Mouse (Mus musculus) hindbrain, embryonic 15.5 days (tissue): ENCODE results near the gene Plekhm1. TPM values are rescaled to one million over a fixed set of nuclear protein-coding genes. Genes with fewer than 3 reads are reported as not detected.
"Not testable (repeated sequence)": the region's sequence is repeated elsewhere in the genome, so short reads cannot be mapped to it uniquely, and the experiment has no call there.

Experiments
- ATAC-seq: fragments of 200-750 bp; cut with Nextera tagmentation; 2 replicates; pipeline ENCODE4 v1.8.0; 2017; ENCODE audit warnings: low read depth, moderate number of reproducible peaks, moderate TSS enrichment; ENCODE audit not compliant: low FRiP score
- H3K27ac ChIP-seq: fragments of 300-500 bp; sonication (generic); replicated peaks from 2 replicates; pipeline ENCODE4 v1.5.1; 2015; ENCODE audit warnings: mild to moderate bottlenecking, inconsistent platforms
- H3K27me3 ChIP-seq: fragments of 300-500 bp; sonication (generic); 2 replicates; pipeline ENCODE4 v1.6.1; 2015; ENCODE audit warnings: control low read depth, inconsistent platforms
- H3K36me3 ChIP-seq: fragments of 300-500 bp; sonication (generic); 2 replicates; pipeline ENCODE4 v1.6.1; 2015; ENCODE audit warnings: control low read depth, inconsistent platforms
- H3K4me1 ChIP-seq: fragments of 300-500 bp; sonication (generic); replicated peaks from 2 replicates; pipeline ENCODE4 v1.6.1; 2015; ENCODE audit warnings: control low read depth, inconsistent platforms
- H3K4me2 ChIP-seq: fragments of 300-500 bp; sonication (generic); 2 replicates; pipeline ENCODE4 v1.6.1; 2015; ENCODE audit warnings: moderate library complexity, mild to moderate bottlenecking, inconsistent platforms
- H3K4me3 ChIP-seq: fragments of 300-500 bp; sonication (generic); 2 replicates; pipeline ENCODE4 v1.5.1; 2015; ENCODE audit warnings: mild to moderate bottlenecking, inconsistent platforms
- H3K9ac ChIP-seq: fragments of 300-500 bp; sonication (generic); 2 replicates; pipeline ENCODE4 v1.6.1; 2015; ENCODE audit warnings: inconsistent platforms
- H3K9me3 ChIP-seq: fragments of 300-500 bp; sonication (generic); 2 replicates; pipeline ENCODE4 v1.6.1; 2016; ENCODE audit warnings: control low read depth, inconsistent platforms
- whole genome bisulfite sequencing: fragments of 180-500 bp; shearing (Covaris S2); methylation state at CpG from one replicate; pipeline ENCODE4 v1.1.7; 2015; 5-methylcytosine and 5-hydroxymethylcytosine counted together
- polyA plus RNA-seq: library from polyadenylated mRNA; unstranded; fragments of >200 nt; fragmentation: Nextera tagmentation; extraction: Ambion mirVana; gene quantifications from 2 replicates; pipeline ENCODE4 v1.2.1, GENCODE M21; 2015

The Plekhm1 gene
- polyA plus RNA-seq, 1 experiment from 2014 or later: 10.0 TPM

DNA sequence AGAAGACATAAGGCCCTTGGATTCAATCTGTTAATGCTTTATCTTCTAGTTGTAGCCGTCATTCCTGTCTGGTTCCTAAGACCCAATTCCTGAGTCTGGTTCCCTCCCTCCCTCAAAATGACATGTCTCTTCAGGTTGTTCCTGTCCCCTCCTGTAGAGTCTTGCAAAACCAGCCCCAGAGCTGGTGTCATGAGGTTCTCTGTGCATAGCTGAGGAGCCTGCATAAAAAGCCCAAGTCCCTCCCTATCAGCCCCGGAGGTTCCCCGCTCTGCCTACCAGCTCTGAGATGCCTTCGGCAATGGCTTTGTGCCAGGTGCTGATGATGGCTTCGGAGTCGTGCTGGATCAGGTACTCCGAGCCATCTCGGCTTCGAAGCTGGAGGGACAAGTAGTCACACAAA is 77.6 kb downstream of the Plekhm1 start:
- Histone ChIP-seq H3K9ac (no peak overlapping the region), H3K27ac (no peak overlapping the region), H3K4me1 (peaks cover 17% of the 10 kb centered on the region; the same call in 1 of the 2 replicates), H3K4me2 (no peak overlapping the region), H3K36me3 (no peaks in the 10 kb centered on the region), H3K4me3 (no peak overlapping the region), H3K9me3 (no peaks in the 10 kb centered on the region), H3K27me3 (peaks cover 11% of the 10 kb centered on the region; the same call in 1 of the 2 replicates)
- 79% methylated on average over 9 of the region's 9 CpGs for WGBS
- ATAC-seq: no peak

DNA sequence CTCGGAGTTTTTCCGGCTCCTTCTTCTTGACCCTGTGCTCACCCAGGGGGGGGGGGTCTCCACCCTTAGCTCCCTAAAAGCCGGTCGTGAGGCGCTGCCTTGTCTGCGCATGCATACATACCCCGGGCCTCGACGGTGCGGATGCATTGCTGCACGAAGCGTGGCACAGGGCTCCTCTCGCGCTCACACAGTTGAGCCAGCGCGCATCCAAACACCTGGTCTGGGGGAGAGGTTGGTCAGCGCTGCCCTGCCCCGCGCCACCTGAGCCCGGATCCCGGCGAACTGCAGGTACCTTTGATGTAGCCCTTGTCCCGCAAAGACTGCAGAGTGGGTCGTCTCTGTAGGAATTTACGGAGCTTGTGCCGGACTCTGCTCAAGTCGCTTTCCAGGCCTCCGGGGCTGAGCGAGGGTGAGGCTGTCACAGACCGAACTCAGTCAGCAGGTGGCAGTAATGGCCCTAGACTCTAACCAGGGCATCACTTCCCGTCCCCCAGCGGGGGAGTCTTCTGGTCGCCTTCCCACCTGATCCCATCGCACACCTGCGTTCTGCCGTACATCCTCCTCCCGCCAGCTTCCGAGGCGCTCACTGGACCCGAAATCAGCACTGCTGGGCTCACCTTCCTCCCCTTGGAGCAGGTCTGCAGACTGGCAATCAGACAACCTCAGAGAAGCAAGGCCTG is 78.6 kb downstream of the Plekhm1 start:
- Histone ChIP-seq H3K4me3 (peak overlapping the region; percentile 20), H3K36me3 (no peaks in the 10 kb centered on the region), H3K4me1 (peaks cover 17% of the 10 kb centered on the region; the same call in 1 of the 2 replicates), H3K4me2 (peak overlapping the region; percentile 56), H3K27ac (no peak overlapping the region), H3K9me3 (no peaks in the 10 kb centered on the region), H3K9ac (peak overlapping the region; percentile 6; the same call in 1 of the 2 replicates), H3K27me3 (peaks cover 11% of the 10 kb centered on the region; the same call in 1 of the 2 replicates)
- WGBS: 13% methylated on average over 40 of the region's 40 CpGs
- ATAC-seq: no peak

DNA sequence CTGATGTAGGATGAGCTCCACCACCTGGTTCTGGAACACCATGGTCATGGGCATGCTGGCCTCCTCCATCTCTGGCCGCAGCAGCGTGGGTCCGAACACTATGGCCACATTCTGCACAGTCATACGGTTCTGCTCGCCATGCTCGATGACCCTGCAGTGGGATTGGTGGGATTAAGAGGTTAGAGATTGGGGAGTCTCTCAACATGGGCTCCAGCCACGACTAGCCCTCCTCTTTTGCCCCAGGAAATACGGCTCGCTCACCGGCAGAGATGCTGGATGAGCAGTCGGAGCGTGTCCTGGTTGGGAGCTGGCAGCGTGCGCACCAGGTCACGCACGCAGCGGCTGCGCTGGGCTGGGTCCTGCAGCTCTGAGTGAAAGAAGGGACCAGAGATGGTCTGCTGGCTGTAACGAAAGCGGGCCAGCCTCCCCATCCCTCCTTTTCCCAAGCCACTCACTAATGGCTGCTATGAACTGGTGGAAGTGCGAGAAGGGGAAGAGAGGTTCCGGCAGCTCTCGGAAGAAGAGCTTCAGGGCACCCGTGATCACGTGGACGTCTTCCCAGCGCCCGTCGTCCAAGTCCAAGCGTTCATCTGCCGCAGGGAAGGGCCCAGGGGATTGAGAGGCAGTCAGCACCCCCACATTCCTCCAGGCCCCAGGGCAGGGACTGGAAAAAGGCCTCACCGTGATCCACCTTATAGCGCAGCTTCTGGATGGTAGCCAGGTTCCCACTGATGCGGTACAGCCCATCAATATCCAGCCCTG is 79.4 kb downstream of the Plekhm1 start:
- no peaks in the 10 kb centered on the region for H3K9me3 ChIP-seq
- WGBS: 24% methylated on average over 34 of the region's 34 CpGs
- peak; percentile 9; the same call in 1 of the 2 replicates for ATAC-seq
- peak overlapping the region; percentile 20 for H3K4me3 ChIP-seq
- H3K27me3 ChIP-seq: peaks cover 11% of the 10 kb centered on the region; the same call in 1 of the 2 replicates
- no peaks in the 10 kb centered on the region for H3K36me3 ChIP-seq
- H3K4me1 ChIP-seq: peaks cover 17% of the 10 kb centered on the region; the same call in 1 of the 2 replicates
- H3K4me2 ChIP-seq: peak overlapping the region; percentile 56
- peak overlapping the region; percentile 24; the same call in 1 of the 2 replicates for H3K9ac ChIP-seq
- H3K27ac ChIP-seq: peak overlapping the region; percentile 22

DNA sequence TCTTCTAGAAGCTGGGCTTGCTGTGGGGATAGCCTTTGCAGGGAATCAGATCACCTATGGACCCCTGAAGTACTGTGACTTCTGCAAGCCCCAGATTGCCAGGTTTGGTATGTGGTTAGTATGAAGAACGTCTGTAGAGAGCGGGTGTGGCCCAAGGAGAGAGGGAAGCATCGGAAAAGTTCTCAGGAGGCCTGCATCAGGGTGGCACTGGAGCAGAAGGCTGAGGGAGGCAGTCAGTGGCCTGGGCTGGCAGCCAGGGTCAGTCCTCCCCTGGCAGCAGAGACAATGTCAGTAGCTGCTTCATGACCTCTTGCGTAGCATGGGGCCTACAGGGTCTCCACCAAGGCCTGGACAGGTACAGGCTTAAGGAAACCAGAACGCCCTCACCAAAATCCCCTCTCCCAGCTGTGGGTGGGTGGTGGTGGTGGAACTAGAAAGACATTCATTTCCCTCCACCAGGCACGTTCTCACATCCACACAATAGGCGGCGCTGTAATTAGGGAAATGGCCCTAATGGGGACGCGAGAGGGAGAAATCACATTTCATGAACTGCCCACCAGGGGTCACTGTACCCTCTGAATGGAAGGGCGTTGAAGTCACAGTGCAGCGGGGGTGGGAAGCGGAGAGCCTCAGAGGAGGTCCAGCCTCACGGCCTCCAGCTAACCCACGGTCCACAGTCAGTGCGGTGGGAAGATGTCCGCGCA is 80.1 kb downstream of the Plekhm1 start:
- H3K27me3 ChIP-seq: peaks cover 11% of the 10 kb centered on the region; the same call in 1 of the 2 replicates
- no peaks in the 10 kb centered on the region for H3K9me3 ChIP-seq
- H3K4me3 ChIP-seq: peak overlapping the region; percentile 20
- ATAC-seq: peak; percentile 60
- peak overlapping the region; percentile 22; the same call in 1 of the 2 replicates for H3K27ac ChIP-seq
- peaks cover 17% of the 10 kb centered on the region; the same call in 1 of the 2 replicates for H3K4me1 ChIP-seq
- 27% methylated on average over 18 of the region's 18 CpGs for WGBS
- peak overlapping the region; percentile 24; the same call in 1 of the 2 replicates for H3K9ac ChIP-seq
- H3K36me3 ChIP-seq: no peaks in the 10 kb centered on the region
- peak overlapping the region; percentile 56 for H3K4me2 ChIP-seq

DNA sequence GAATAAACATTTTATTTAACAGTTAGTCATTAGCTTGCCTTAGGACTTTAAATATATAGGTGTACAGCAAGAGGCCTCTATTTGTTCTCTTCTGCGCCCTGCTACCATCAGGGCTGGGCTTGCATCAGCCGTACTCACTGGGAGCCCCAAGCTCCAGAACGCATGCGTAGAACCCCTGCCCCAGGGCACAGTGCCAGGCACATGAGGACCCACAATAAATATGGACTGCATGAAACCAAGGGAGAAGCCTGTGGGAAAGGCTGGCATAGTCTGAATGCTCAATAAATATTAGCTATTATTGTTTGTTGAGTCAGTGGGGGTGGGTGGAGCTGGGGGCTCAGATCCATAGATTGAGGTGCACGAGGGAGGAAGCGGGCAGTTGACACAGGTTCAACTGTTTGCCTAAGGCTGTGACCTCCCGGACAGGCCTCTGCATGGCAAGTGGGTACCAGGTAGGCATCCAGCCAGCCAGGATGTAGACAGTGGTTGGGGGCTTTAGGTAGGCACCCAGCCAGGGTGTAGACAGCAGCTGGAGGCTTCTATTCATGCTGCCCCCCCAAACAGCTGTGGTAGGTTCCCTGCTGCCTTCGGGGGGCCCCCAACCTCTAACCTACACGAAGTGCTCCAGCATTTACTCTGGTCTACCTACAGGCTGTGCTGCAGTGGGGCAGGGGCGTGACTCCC is 80.8 kb downstream of the Plekhm1 start:
- WGBS: 92% methylated on average over 10 of the region's 10 CpGs
- Histone ChIP-seq H3K4me3 (no peak overlapping the region), H3K9me3 (no peaks in the 10 kb centered on the region), H3K4me1 (peaks cover 17% of the 10 kb centered on the region; the same call in 1 of the 2 replicates), H3K4me2 (no peak overlapping the region), H3K36me3 (no peaks in the 10 kb centered on the region), H3K27me3 (peaks cover 11% of the 10 kb centered on the region; the same call in 1 of the 2 replicates), H3K27ac (no peak overlapping the region), H3K9ac (no peak overlapping the region)
- no peak for ATAC-seq

DNA sequence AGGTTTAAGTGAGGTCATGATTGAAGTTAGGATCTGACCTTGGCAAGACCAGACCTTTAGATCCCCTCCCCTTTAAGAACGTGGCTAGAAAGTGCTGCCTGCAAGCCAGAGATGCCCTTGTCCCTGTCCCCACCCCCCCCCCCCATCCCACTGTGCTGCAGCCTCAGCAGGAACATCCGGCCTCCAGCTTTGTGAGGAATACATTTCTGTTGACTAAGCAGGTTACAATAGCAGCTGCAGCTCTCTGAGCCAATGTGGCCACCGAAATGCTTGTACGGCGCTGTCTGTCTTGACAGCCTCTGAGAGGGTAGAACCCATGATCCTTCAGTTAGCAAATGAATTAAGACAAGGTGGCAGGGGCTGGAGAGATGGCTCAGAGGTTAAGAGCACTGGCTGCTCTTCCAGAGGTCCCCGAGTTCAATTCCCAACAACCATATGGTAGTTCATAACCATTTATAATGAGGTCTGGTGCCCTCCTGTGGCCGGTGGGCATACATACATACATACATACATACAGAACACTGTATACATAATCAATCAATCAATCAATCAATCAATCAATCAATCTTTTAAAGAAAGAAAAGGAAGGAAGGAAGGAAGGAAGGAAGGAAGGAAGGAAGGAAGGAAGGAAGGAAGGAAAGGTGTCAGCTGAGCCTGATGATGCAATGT is 81.7 kb downstream of the Plekhm1 start:
- no peak overlapping the region for H3K27ac ChIP-seq
- H3K9ac ChIP-seq: no peak overlapping the region
- H3K4me3 ChIP-seq: no peak overlapping the region
- WGBS: 66% methylated on average over 7 of the region's 7 CpGs
- no peak for ATAC-seq
- H3K9me3 ChIP-seq: no peaks in the 10 kb centered on the region
- H3K36me3 ChIP-seq: no peaks in the 10 kb centered on the region
- no peak overlapping the region for H3K4me2 ChIP-seq
- H3K27me3 ChIP-seq: peaks cover 11% of the 10 kb centered on the region; the same call in 1 of the 2 replicates
- peaks cover 17% of the 10 kb centered on the region; the same call in 1 of the 2 replicates for H3K4me1 ChIP-seq

DNA sequence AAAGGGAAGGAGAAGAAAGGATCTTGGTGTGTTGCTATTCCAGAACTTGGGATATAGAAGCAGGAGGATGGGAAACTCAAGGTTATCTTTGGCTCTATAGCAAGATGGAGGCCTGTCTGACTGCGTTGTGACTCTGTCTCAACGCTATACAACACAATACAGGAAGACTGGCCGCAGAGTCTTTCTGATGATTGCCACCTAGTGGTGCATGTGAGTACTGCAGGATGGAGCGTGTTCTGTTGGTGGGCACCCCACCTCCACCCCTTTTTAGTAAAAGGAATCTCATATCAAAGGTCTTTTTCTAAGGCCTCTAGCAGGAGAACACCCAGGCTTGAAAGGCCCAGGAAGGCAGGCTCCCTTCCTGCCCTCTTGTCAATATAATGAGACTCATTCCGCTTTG is 85.5 kb downstream of the Plekhm1 start:
- no peaks in the 10 kb centered on the region for H3K36me3 ChIP-seq
- ATAC-seq: no peak
- WGBS: 15% methylated on average over 5 of the region's 5 CpGs
- H3K9me3 ChIP-seq: no peaks in the 10 kb centered on the region
- no peak overlapping the region for H3K4me2 ChIP-seq
- H3K4me1 ChIP-seq: 0 out of 2 replicates have a peak, but pooled peaks cover 3% of the 10 kb centered on the region
- H3K4me3 ChIP-seq: no peak overlapping the region
- no peak overlapping the region for H3K9ac ChIP-seq
- peaks cover 4% of the 10 kb centered on the region; the same call in 1 of the 2 replicates for H3K27me3 ChIP-seq
- H3K27ac ChIP-seq: no peak overlapping the region

DNA sequence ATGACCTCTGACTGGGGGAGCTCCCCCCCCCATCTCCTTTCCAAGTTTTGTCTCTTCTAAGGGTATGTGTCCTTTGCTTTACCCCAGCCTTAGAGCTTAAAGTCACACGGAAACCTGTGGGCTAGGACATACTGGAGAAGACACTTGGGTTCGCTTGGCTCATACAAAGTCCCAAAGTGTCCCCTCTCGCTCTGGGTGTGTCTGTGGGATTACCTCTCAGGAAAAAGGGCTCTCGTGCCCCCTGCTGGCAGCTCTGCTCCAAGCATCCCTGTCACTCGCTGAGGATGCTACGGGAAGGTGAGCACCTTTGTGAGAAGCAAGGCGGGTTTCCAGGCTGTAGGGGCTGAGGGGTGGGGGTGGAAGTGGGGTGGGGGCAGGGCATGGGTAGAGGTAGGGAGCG is 87.3 kb downstream of the Plekhm1 start:
- no peak for ATAC-seq
- H3K9ac ChIP-seq: no peak overlapping the region
- WGBS: 10% methylated on average over 8 of the region's 8 CpGs
- no peak overlapping the region for H3K4me3 ChIP-seq
- H3K4me1 ChIP-seq: 0 out of 2 replicates have a peak, but pooled peaks cover 3% of the 10 kb centered on the region
- H3K27me3 ChIP-seq: no peaks in the 10 kb centered on the region
- H3K4me2 ChIP-seq: no peak overlapping the region
- H3K36me3 ChIP-seq: no peaks in the 10 kb centered on the region
- H3K27ac ChIP-seq: no peak overlapping the region
- H3K9me3 ChIP-seq: no peaks in the 10 kb centered on the region

DNA sequence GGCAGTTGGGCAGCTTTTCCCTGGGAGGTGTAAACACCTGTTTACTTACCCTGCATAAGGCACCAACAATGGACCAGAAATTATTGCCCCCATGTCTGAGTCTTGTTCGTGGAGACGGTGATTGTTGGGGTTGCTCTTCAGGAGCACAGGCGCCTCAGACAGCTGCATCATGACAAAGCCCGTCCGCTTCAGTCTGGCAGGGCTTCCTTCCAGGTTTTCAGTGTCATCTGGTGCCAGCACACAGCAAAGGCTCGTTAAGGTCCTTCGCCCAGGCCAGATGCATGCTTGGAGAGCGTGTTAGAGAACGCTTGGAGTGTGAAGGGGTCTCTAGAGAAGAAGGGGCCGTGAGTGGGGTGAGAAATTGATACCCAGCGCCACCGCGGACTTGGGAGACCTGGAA is 87.8 kb downstream of the Plekhm1 start:
- WGBS: 44% methylated on average over 13 of the region's 13 CpGs
- Histone ChIP-seq H3K4me3 (no peak overlapping the region), H3K4me2 (no peak overlapping the region), H3K9me3 (no peaks in the 10 kb centered on the region), H3K9ac (no peak overlapping the region), H3K36me3 (no peaks in the 10 kb centered on the region), H3K4me1 (0 out of 2 replicates have a peak, but pooled peaks cover 3% of the 10 kb centered on the region), H3K27ac (no peak overlapping the region), H3K27me3 (no peaks in the 10 kb centered on the region)
- no peak for ATAC-seq

DNA sequence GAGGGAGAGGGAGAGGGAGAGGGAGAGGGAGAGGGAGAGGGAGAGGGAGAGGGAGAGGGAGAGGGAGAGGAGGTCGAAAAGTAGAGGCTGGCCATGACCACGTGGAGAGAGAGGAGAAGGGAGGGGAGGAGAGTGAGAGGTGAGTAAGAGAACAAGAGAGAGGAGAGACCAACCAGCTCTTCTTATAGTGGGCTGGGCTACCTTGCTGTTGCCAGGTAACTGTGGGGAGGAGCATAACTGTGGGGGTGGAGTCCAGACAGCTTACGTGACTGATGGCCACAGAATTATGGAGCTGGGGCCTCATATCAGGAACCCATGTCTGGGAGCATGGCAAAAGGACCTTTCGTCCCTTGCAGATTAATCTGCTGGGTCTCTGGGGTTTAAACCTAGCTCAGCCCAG is 89.7 kb downstream of the Plekhm1 start:
- H3K9me3 ChIP-seq, H3K4me2 ChIP-seq, H3K4me1 ChIP-seq, ATAC-seq, H3K4me3 ChIP-seq, H3K27me3 ChIP-seq, H3K9ac ChIP-seq, H3K36me3 ChIP-seq, H3K27ac ChIP-seq: not testable (repeated sequence)
- 35% methylated on average over 4 of the region's 4 CpGs for WGBS

DNA sequence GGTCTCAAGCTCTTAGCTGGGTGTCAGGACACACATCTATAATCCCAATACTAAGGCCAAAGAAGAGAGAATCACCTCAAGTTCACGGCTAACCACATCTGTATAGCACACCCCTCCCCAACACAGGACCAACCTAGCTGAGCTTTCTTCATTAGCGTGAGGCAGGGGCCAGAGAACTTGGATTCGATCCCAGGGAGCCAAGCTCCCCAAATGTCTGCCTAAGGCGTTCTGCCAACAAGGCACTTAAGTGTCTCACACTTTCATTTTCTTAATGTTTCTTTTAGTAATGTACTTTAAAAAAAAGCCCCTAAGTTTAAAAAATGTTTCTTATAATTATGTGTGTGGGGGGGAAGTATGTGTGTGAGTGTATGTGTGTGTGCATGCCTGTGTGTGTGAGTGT is 91.8 kb downstream of the Plekhm1 start:
- H3K4me3 ChIP-seq: no peak overlapping the region
- no peaks in the 10 kb centered on the region for H3K9me3 ChIP-seq
- no peak overlapping the region for H3K27ac ChIP-seq
- H3K27me3 ChIP-seq: no peaks in the 10 kb centered on the region
- ATAC-seq: no peak
- no peak overlapping the region for H3K9ac ChIP-seq
- 0 out of 2 replicates have a peak, but pooled peaks cover 3% of the 10 kb centered on the region for H3K4me1 ChIP-seq
- 61% methylated on average over 4 of the region's 4 CpGs for WGBS
- H3K36me3 ChIP-seq: no peaks in the 10 kb centered on the region
- no peak overlapping the region for H3K4me2 ChIP-seq
